Mouse (Mus musculus): ENCODE results near the gene Cxcr2. TPM values are rescaled to one million over a fixed set of nuclear protein-coding genes. Genes with fewer than 3 reads are reported as not detected.
A peak's percentile ranks its signal among the peaks of the same experiment; 100 is the strongest.
"Not testable (repeated sequence)": the region's sequence is repeated elsewhere in the genome, so short reads cannot be mapped to it uniquely, and the experiment has no call there.

Gene Cxcr2
- total RNA-seq, 2 experiments from 2014 or later = not detected

DNA sequence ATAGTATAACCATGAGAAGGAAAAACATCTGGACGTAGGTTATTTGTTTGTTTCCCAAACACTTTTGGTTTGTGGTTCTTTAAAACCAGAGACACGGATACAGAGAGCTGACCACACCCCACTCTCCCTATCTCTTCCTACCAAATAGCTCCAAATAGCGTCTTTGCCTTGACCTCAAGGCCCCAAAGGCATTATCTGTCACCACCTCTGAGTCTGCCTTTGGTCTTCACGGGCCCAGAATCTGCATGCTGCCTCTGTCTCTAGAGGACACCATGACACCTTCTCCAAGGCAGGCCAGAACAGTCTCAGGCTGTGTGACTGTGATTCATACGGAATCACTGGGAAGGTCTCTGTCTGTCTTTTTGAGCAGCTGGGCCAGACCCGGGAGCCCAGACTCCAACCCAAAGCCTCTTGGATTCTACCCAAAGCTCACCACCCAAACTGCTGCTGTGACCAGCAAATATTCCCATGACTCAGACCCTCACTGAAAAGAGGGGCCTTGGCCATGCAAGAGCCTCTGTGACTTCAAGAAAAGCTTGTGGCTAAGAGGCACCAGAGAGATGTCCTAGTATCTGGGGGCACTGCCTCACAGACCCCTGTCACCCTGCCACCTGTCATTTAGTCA, 18.4 kb upstream of the Cxcr2 start:
- no peak for DNase-seq (ENCODE audit: extremely low spot score in 1 of 2, low spot score in 1 of 2)

- DNase-seq (ENCODE audit: extremely low spot score in 1 of 2, low spot score in 1 of 2) = no peak
Observed at GRCm38 (mm10) chr1:74139415-74139814, 14.4 kb upstream of the Cxcr2 start.

GRCm38 (mm10) chr1:74141781-74142180, 12.0 kb upstream of the Cxcr2 start:
- DNase-seq (ENCODE audit: extremely low spot score in 1 of 2, low spot score in 1 of 2) = peak in 1 of 2 experiments; percentile 29

- DNase-seq (ENCODE audit: extremely low spot score in 1 of 2, low spot score in 1 of 2) = no peak
Observed at GRCm38 (mm10) chr1:74149106-74149885, 4.5 kb upstream of the Cxcr2 start.

DNA sequence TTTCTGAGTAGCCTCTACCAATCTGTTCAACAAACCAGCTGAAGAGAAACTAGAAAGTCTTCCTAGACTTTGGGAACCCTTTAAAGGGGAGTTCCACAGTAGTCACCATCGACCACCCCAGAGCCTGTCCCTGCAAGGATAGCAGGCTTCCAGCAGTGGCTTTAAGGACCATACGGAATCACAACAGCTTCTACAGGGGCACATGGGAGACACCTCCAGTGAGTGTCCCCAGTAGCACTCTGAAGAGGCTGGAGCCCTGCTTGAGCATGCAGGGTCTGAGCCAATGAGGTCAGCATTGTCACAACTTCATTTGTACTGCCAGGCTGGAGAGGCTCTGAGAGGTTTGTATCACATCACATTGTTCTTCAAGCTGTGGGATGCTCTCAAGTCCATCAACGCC, 3.7 kb upstream of the Cxcr2 start:
- DNase-seq (ENCODE audit: extremely low spot score in 1 of 2, low spot score in 1 of 2) = no peak

DNA sequence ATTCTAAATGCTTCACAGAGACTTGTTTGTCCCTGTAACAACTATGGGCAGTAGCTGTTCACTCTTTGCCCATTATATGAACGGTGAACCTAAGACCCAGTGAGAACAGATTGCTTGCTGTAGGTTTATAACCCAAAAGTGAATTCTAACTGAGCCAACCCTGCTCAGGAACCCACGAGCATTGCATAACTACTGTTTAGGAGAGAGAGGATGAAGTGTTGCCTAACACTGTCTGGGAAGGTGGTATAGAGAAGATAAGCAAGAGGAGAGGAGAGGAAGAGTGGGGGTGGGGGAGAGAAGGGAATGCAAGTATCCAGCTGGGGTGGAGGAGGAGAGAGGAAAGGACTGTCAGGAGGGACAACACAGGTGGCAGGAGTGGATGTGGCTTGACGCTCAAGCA, 2.7 kb upstream of the Cxcr2 start:
- no peak for DNase-seq (ENCODE audit: extremely low spot score in 1 of 2, low spot score in 1 of 2)

GRCm38 (mm10) chr1:74155435-74156012, 1.7 kb downstream of the Cxcr2 start:
- DNase-seq (ENCODE audit: extremely low spot score in 1 of 2, low spot score in 1 of 2) = no peak

- no peak for DNase-seq (ENCODE audit: extremely low spot score in 1 of 2, low spot score in 1 of 2)
Observed at GRCm38 (mm10) chr1:74156381-74156910, 2.7 kb downstream of the Cxcr2 start.

GRCm38 (mm10) chr1:74159613-74160012, 5.8 kb downstream of the Cxcr2 start:
- not testable (repeated sequence) for DNase-seq (ENCODE audit: extremely low spot score in 1 of 2, low spot score in 1 of 2)

GRCm38 (mm10) chr1:74160036-74160435, 6.2 kb downstream of the Cxcr2 start:
- DNase-seq (ENCODE audit: extremely low spot score in 1 of 2, low spot score in 1 of 2) = no peak

GRCm38 (mm10) chr1:74167136-74167535, 13.3 kb downstream of the Cxcr2 start:
- DNase-seq (ENCODE audit: extremely low spot score in 1 of 2, low spot score in 1 of 2) = no peak

DNA sequence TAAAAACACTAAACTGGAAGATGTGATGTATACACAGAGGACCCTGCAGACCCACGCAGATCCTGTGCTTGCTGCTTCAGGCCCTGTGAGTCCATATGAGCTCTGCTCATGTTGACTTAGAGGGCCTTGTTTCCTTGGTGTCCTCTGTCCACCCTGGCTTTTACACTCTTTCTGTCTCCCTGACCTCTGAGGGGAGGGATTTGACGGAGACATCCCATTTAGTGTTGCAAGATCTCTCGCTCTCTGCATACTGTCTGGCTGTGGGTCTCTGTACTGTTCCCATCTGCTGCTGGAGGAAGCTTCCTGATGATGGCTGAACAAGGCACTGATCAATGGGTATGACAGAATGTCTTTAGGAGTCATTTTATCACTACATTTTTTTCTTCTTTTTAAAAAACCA, 15.9 kb downstream of the Cxcr2 start:
- no peak for DNase-seq (ENCODE audit: extremely low spot score in 1 of 2, low spot score in 1 of 2)

GRCm38 (mm10) chr1:74172722-74173121, 18.9 kb downstream of the Cxcr2 start:
- DNase-seq (ENCODE audit: extremely low spot score in 1 of 2, low spot score in 1 of 2) = no peak

DNA sequence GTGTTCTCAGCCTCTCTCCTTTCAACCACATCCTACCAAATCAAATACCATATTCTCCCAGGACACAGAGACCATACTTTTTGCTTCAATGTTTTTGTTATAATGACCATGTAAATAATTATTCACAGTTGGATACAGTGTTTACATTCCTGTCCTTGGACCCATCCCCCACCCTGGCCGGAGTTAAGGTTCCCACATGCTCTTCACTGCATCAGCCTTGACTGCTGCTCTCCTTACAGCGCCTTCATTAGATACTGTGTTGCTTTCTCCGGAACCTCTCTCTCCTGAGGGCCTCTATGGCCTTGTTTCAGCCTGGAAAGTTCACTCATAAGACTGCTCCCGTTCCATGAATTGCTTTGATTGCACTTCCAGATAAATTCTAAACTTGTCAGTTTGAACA, 21.9 kb downstream of the Cxcr2 start:
- no peak for DNase-seq (ENCODE audit: extremely low spot score in 1 of 2, low spot score in 1 of 2)

- no peak for DNase-seq (ENCODE audit: extremely low spot score in 1 of 2, low spot score in 1 of 2)
Observed at GRCm38 (mm10) chr1:74178618-74179017, 24.8 kb downstream of the Cxcr2 start.

DNA sequence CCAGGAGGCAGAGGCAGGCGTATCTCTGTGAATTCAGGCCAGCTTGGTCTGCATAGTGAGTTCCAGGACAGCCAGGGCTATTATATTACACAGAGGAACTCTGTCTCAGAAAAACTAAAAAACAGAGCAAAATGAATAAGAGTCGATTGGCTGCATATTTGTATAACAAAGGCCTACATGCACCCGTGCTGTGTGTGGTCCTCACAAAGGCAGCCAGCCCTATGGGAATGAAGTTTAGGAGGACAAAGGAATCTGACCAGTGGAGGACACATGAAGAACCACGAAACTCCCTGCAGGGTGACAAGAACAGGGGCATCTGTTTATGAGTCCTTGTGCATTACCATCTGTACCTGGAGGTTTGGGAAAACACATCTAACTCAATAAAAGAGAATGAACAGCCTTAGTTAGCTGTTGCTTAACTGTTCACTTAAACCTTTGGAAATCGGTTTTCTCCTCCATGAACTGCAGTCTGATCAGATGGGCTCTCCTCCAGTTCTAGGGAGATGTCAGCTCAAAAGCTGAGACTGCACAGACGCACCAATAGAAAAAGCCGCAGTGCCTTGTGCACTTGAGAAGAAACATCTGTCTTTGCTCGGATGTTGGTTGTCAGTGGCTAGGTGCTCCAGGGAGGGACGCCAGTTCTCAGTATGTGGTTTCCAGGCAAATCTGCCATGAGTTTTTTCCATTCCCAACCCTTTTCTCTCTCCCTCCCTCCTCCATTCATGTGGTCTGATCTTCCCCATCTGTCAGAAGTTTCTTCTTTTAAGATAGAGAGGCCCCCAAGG, 26.0 kb downstream of the Cxcr2 start:
- DNase-seq (ENCODE audit: extremely low spot score in 1 of 2, low spot score in 1 of 2) = no peak

- no peak for DNase-seq (ENCODE audit: extremely low spot score in 1 of 2, low spot score in 1 of 2)
Observed at GRCm38 (mm10) chr1:74181462-74181861, 27.7 kb downstream of the Cxcr2 start.

DNA sequence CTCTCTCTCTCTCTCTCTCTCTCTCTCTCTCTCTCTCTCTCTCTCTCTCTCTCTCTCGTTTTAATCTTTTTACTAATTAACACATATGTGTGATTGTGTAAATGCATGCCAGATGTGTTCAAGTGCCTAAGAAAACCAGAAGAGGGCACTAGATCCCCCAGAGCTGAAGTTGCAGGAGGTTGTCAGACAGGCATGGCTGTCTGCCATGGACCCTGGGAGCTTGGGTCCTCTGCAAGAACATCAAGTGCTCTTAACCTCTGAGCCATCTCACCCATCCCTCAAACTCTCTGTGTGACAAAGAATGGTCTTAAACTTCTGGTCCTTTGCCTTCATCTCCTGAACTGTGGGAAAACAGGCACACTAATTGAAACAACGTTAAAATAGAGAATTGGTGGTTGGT, 29.2 kb downstream of the Cxcr2 start:
- DNase-seq (ENCODE audit: extremely low spot score in 1 of 2, low spot score in 1 of 2) = no peak

DNA sequence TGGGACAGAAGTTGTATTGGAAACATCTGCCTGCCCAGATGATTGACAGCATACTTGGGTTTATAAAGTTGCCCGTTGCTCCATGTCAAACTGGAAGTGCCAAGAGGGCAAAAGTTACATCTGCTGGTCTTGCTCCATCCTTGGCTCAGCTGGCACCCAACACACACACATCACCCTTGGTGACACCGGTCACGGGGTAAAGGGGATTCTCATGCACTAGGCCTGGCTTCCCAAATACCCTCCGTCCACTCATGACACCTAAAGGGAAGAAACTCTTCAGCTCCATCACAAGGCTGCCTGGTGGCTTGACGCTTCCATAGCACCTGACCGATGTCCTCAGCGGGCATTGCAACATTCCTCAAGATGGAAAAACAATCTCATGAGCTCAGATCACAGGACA, 36.7 kb downstream of the Cxcr2 start:
- no peak for DNase-seq (ENCODE audit: extremely low spot score in 1 of 2, low spot score in 1 of 2)

DNA sequence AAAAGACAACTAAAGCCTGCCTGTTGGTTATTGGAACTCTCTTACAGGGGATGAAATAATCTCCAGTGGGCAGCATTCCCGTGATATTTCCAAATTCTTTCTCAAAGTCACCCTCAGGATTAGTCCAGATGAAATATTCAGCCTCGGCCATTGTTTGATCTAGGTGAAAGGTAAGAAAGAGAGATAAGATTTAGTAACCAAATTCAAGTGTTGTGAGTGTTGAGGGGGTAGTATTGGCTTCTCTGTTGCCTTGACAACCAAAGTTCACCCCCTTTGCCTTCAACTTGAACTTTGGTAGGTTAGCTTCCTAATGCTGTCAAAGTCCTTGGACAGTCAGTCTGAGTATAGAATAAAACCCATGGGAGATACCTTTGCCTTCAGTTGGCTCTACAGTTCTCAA, 38.9 kb downstream of the Cxcr2 start:
- DNase-seq (ENCODE audit: extremely low spot score in 1 of 2, low spot score in 1 of 2) = no peak

GRCm38 (mm10) chr1:74194445-74194844, 40.7 kb downstream of the Cxcr2 start, which contains the start of gene Cxcr1:
Gene Cxcr1, minus strand, starts transcription at chr1:74194631.
- no peak for DNase-seq (ENCODE audit: extremely low spot score in 1 of 2, low spot score in 1 of 2)
